Mouse (Mus musculus): Measurements from ENCODE around the gene Hcn1. TPM values are rescaled to one million over a fixed set of nuclear protein-coding genes. Genes with fewer than 3 reads are reported as not detected.

Hcn1 gene
- total and polyA plus RNA-seq, 2 experiments from 2014 or later = 2.6 to 9.8 TPM

GRCm38 (mm10) chr13:117892076-117892475, 290.0 kb downstream of the Hcn1 start:
- no peaks in the 10 kb centered on the region for H3K36me3 ChIP-seq (ENCODE audit: insufficient read depth, low read length)
- H3K9ac ChIP-seq (replicated peaks; ENCODE audit: low read length) = no peak overlapping the region
- no peak for TF ChIP-seq CTCF (IDR thresholded peaks at IDR 0.05; ENCODE audit: low read depth)
- no peaks in the 10 kb centered on the region for H3K27me3 ChIP-seq (ENCODE audit: insufficient read depth, low read length)
- H3K4me3 ChIP-seq (ENCODE audit: low read length) = no peak overlapping the region
- H3K9me3 ChIP-seq (ENCODE audit: low read length) = no peaks in the 10 kb centered on the region
- ATAC-seq = no peak
- 87% methylated on average over 5 of the region's 5 CpGs for WGBS
- no peak overlapping the region for H3K27ac ChIP-seq
- DNase-seq (ENCODE audit: low spot score) = no peak
- H3K4me1 ChIP-seq (ENCODE audit: insufficient read depth, low read length) = no peaks in the 10 kb centered on the region
- no peak overlapping the region for H3K4me2 ChIP-seq (ENCODE audit: low read depth, low read length)

- ATAC-seq (no peak), DNase-seq (ENCODE audit: low spot score) (no peak)
- Histone ChIP-seq H3K4me3 (ENCODE audit: low read length) (no peak overlapping the region), H3K9ac (replicated peaks; ENCODE audit: low read length) (no peak overlapping the region), H3K4me1 (ENCODE audit: insufficient read depth, low read length) (no peaks in the 10 kb centered on the region), H3K9me3 (ENCODE audit: low read length) (no peaks in the 10 kb centered on the region), H3K36me3 (ENCODE audit: insufficient read depth, low read length) (no peaks in the 10 kb centered on the region), H3K4me2 (ENCODE audit: low read depth, low read length) (no peak overlapping the region), H3K27ac (no peak overlapping the region), H3K27me3 (ENCODE audit: insufficient read depth, low read length) (no peaks in the 10 kb centered on the region)
- WGBS = 70% methylated on average over 2 of the region's 2 CpGs
- TF ChIP-seq CTCF (IDR thresholded peaks at IDR 0.05; ENCODE audit: low read depth) = no peak
Observed at GRCm38 (mm10) chr13:117898052-117898451, 295.9 kb downstream of the Hcn1 start.

- no peaks in the 10 kb centered on the region for H3K27me3 ChIP-seq (ENCODE audit: insufficient read depth, low read length)
- H3K4me3 ChIP-seq (ENCODE audit: low read length) = no peak overlapping the region
- 89% methylated on average over 3 of the region's 3 CpGs for WGBS
- no peak overlapping the region for H3K9ac ChIP-seq (replicated peaks; ENCODE audit: low read length)
- H3K4me1 ChIP-seq (ENCODE audit: insufficient read depth, low read length) = no peaks in the 10 kb centered on the region
- TF ChIP-seq CTCF (IDR thresholded peaks at IDR 0.05; ENCODE audit: low read depth) = no peak
- DNase-seq (ENCODE audit: low spot score) = no peak
- no peak overlapping the region for H3K4me2 ChIP-seq (ENCODE audit: low read depth, low read length)
- H3K9me3 ChIP-seq (ENCODE audit: low read length) = no peaks in the 10 kb centered on the region
- no peak overlapping the region for H3K27ac ChIP-seq
- no peak for ATAC-seq
- H3K36me3 ChIP-seq (ENCODE audit: insufficient read depth, low read length) = no peaks in the 10 kb centered on the region
Observed at GRCm38 (mm10) chr13:117907801-117908200, 305.7 kb downstream of the Hcn1 start.

GRCm38 (mm10) chr13:117929734-117930133, 327.6 kb downstream of the Hcn1 start:
- TF ChIP-seq CTCF (IDR thresholded peaks at IDR 0.05; ENCODE audit: low read depth) = no peak
- no peak for ATAC-seq

GRCm38 (mm10) chr13:117931746-117932145, 329.6 kb downstream of the Hcn1 start:
- TF ChIP-seq CTCF (IDR thresholded peaks at IDR 0.05; ENCODE audit: low read depth) = no peak

More at GRCm38 (mm10) chr13:117929734-117930133, 327.6 kb downstream of the Hcn1 start:
- Histone ChIP-seq H3K27ac (no peak overlapping the region), H3K27me3 (ENCODE audit: insufficient read depth, low read length) (no peaks in the 10 kb centered on the region), H3K4me2 (ENCODE audit: low read depth, low read length) (no peak overlapping the region), H3K4me1 (ENCODE audit: insufficient read depth, low read length) (no peaks in the 10 kb centered on the region), H3K4me3 (ENCODE audit: low read length) (no peak overlapping the region), H3K9ac (replicated peaks; ENCODE audit: low read length) (no peak overlapping the region), H3K9me3 (ENCODE audit: low read length) (no peaks in the 10 kb centered on the region), H3K36me3 (ENCODE audit: insufficient read depth, low read length) (no peaks in the 10 kb centered on the region)
- DNase-seq (ENCODE audit: low spot score) = no peak
- 85% methylated on average over 4 of the region's 4 CpGs for WGBS

GRCm38 (mm10) chr13:117938761-117939160, 336.6 kb downstream of the Hcn1 start:
- 42% methylated on average over 1 of the region's 1 CpGs for WGBS
- Histone ChIP-seq H3K27me3 (ENCODE audit: insufficient read depth, low read length) (no peaks in the 10 kb centered on the region), H3K4me3 (ENCODE audit: low read length) (no peak overlapping the region), H3K36me3 (ENCODE audit: insufficient read depth, low read length) (no peaks in the 10 kb centered on the region), H3K9me3 (ENCODE audit: low read length) (no peaks in the 10 kb centered on the region), H3K4me2 (ENCODE audit: low read depth, low read length) (no peak overlapping the region), H3K9ac (replicated peaks; ENCODE audit: low read length) (no peak overlapping the region), H3K4me1 (ENCODE audit: insufficient read depth, low read length) (no peaks in the 10 kb centered on the region), H3K27ac (no peak overlapping the region)
- TF ChIP-seq CTCF (IDR thresholded peaks at IDR 0.05; ENCODE audit: low read depth) = no peak
- 0 out of 2 replicates have a peak, but pooled peaks have one; percentile 46 for ATAC-seq
- DNase-seq (ENCODE audit: low spot score) = peak; percentile 58

More at GRCm38 (mm10) chr13:117931746-117932145, 329.6 kb downstream of the Hcn1 start:
- Histone ChIP-seq H3K9ac (replicated peaks; ENCODE audit: low read length) (no peak overlapping the region), H3K9me3 (ENCODE audit: low read length) (no peaks in the 10 kb centered on the region), H3K36me3 (ENCODE audit: insufficient read depth, low read length) (no peaks in the 10 kb centered on the region), H3K4me1 (ENCODE audit: insufficient read depth, low read length) (no peaks in the 10 kb centered on the region), H3K27ac (no peak overlapping the region), H3K4me2 (ENCODE audit: low read depth, low read length) (no peak overlapping the region), H3K27me3 (ENCODE audit: insufficient read depth, low read length) (no peaks in the 10 kb centered on the region), H3K4me3 (ENCODE audit: low read length) (no peak overlapping the region)
- WGBS = 65% methylated on average over 2 of the region's 2 CpGs
- ATAC-seq (no peak), DNase-seq (ENCODE audit: low spot score) (no peak)

GRCm38 (mm10) chr13:117940536-117941280, 338.6 kb downstream of the Hcn1 start:
- Histone ChIP-seq H3K9me3 (ENCODE audit: low read length) (no peaks in the 10 kb centered on the region), H3K36me3 (ENCODE audit: insufficient read depth, low read length) (no peaks in the 10 kb centered on the region), H3K9ac (replicated peaks; ENCODE audit: low read length) (no peak overlapping the region), H3K27ac (no peak overlapping the region), H3K4me1 (ENCODE audit: insufficient read depth, low read length) (no peaks in the 10 kb centered on the region), H3K27me3 (ENCODE audit: insufficient read depth, low read length) (no peaks in the 10 kb centered on the region), H3K4me2 (ENCODE audit: low read depth, low read length) (no peak overlapping the region), H3K4me3 (ENCODE audit: low read length) (no peak overlapping the region)
- ATAC-seq (peak; percentile 85), DNase-seq (ENCODE audit: low spot score) (peak; percentile 67)
- 65% methylated on average over 8 of the region's 8 CpGs for WGBS
- no peak for TF ChIP-seq CTCF (IDR thresholded peaks at IDR 0.05; ENCODE audit: low read depth)
